Mouse (Mus musculus): Measurements from ENCODE around the gene Wdr17. TPM values are rescaled to one million over a fixed set of nuclear protein-coding genes. Genes with fewer than 3 reads are reported as not detected.
"Not testable (repeated sequence)": the region's sequence is repeated elsewhere in the genome, so short reads cannot be mapped to it uniquely, and the experiment has no call there.

Wdr17 gene
- polyA plus RNA-seq, 1 experiment from 2014 or later = 7.2 TPM

DNA sequence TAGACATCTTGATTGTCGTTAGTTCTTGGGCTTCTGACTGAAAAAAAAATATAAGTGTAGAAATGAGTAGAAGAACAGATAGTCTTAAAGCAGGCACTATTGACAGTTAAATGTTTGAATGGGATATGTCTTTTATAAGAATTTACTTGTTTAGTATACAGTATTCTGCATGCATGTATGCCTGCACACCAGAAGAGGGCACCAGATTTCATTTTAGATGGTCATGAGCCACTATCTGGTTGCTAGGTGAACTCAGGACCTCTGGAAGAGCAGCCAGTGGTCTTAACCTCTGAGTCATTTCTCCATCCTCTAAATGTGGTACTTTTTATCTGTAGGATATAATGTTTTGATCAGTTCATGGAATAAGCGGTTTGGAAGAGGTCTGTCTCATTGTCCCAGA is 227.3 kb downstream of the Wdr17 start:
- no peaks in the 10 kb centered on the region for H3K36me3 ChIP-seq (replicated peaks)
- H3K9me3 ChIP-seq = no peaks in the 10 kb centered on the region
- no peak overlapping the region for H3K4me2 ChIP-seq
- no peak overlapping the region for H3K9ac ChIP-seq
- WGBS = 92% methylated on average over 2 of the region's 2 CpGs
- no peaks in the 10 kb centered on the region for H3K27me3 ChIP-seq
- no peaks in the 10 kb centered on the region for H3K4me1 ChIP-seq
- no peak for ATAC-seq (ENCODE audit: low FRiP score)
- H3K27ac ChIP-seq = no peak overlapping the region
- no peak overlapping the region for H3K4me3 ChIP-seq (replicated peaks)

DNA sequence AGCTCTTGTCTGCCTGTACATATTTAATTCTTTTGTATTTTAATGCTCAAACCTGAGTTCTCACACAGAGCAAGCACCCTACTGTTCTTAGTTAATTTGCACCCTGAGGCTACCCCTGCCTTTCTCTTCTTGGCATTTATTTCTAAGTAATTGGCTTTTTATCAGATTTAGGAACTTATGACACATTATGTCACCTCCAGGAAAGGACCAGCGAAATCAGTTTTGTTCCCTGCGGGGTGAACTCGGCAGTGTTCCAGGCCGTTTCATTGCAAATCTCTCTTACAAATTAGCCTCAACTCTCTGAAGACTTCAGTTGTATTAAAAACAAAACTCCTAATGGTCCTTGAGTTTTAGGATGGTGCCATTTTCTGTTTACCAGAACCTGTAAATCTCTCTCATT is 248.3 kb downstream of the Wdr17 start:
- ATAC-seq (ENCODE audit: low FRiP score) = no peak
- H3K27me3 ChIP-seq = no peaks in the 10 kb centered on the region
- H3K9me3 ChIP-seq = no peaks in the 10 kb centered on the region
- no peaks in the 10 kb centered on the region for H3K36me3 ChIP-seq (replicated peaks)
- no peaks in the 10 kb centered on the region for H3K4me1 ChIP-seq
- 54% methylated on average over 4 of the region's 4 CpGs for WGBS
- no peak overlapping the region for H3K9ac ChIP-seq
- H3K27ac ChIP-seq = no peak overlapping the region
- no peak overlapping the region for H3K4me3 ChIP-seq (replicated peaks)
- H3K4me2 ChIP-seq = no peak overlapping the region

DNA sequence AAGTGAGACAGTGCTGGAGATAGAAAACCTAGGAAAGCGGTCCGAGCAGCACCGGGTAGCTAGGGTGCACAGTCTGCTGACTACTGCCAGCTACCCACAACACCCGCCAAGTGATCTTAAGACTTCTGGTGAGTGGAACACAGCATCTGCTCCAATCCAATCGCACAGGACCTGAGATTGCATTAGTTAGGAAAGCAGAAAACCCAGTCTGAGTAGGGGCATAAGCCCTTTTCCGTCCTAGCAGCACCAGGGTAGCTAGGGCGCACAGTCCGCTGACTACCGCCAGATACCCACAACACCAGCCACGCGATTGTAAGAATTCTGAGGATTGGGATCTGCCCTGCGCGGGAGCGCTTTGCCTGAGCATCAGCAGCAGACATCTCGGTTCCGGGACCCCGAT is 270.3 kb downstream of the Wdr17 start:
- not testable (repeated sequence) for H3K27ac ChIP-seq; H3K4me3 ChIP-seq (replicated peaks); H3K4me1 ChIP-seq; H3K9me3 ChIP-seq; H3K27me3 ChIP-seq; ATAC-seq (ENCODE audit: low FRiP score); H3K36me3 ChIP-seq (replicated peaks); H3K9ac ChIP-seq; H3K4me2 ChIP-seq
- 91% methylated on average over 17 of the region's 17 CpGs for WGBS

DNA sequence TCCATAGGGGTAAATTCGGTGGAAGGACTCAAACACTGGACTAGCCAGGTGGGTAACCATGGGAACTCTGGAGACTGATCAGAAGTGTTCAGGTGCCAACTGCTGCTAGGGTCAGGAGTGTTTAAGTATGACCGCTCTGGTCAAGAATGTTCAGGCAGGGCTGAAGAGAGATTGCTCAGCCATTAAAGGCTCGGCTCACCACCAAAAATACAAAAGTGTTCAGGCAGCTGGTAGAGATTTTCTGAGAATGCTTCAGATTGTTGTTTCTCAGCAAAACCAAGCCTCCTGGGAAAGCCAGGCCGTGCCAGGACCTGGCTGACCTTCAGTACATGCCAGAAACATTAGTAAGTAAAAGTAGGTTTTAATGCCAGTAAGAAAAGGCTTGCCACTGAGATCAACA is 276.7 kb downstream of the Wdr17 start:
- Histone ChIP-seq H3K27me3 (no peaks in the 10 kb centered on the region), H3K36me3 (replicated peaks) (no peaks in the 10 kb centered on the region), H3K4me1 (no peaks in the 10 kb centered on the region), H3K4me3 (replicated peaks) (no peak overlapping the region), H3K4me2 (no peak overlapping the region), H3K9me3 (no peaks in the 10 kb centered on the region), H3K27ac (no peak overlapping the region), H3K9ac (no peak overlapping the region)
- 86% methylated on average over 4 of the region's 4 CpGs for WGBS
- no peak for ATAC-seq (ENCODE audit: low FRiP score)

DNA sequence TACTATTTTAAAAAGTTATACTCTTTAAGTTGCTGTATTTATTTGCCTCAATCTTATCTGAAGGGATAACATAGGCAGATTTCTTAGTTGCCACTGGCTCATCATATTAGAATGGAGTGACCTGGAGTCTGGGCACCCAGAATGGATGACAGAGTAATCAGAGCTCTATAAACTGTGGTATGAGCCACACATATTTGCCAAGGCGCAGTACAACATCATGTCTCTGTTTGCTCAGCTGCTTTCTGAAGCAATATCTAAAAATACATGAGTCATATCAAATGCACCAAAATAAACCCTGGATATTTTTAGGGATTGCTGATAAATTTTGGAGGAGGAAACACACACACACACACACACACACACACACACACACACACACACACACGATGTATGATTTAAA is 277.6 kb downstream of the Wdr17 start:
- Histone ChIP-seq H3K27me3 (no peaks in the 10 kb centered on the region), H3K9me3 (no peaks in the 10 kb centered on the region), H3K4me2 (no peak overlapping the region), H3K9ac (no peak overlapping the region), H3K4me3 (replicated peaks) (no peak overlapping the region), H3K4me1 (no peaks in the 10 kb centered on the region), H3K36me3 (replicated peaks) (no peaks in the 10 kb centered on the region), H3K27ac (no peak overlapping the region)
- 95% methylated on average over 2 of the region's 2 CpGs for WGBS
- ATAC-seq (ENCODE audit: low FRiP score) = no peak

DNA sequence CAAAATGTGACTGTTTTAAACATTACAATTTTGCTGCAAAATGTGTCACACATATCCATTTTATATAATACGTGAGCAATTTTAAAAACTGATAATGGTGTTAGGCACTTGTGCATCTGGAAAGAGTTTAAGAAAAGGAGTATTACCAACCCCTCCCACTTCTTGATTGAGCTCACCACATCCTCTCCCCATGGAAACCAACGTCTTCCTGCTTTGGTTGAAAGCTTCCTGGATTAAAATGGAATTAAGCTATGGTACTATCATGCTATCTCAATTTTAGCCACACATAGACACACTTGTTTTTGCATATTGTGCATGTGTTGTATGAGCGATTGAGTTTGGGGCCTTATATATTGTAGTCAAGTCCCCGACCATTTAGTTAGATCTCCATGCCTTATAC is 283.5 kb downstream of the Wdr17 start:
- Histone ChIP-seq H3K4me1 (peaks cover 8% of the 10 kb centered on the region), H3K36me3 (replicated peaks) (no peaks in the 10 kb centered on the region), H3K4me2 (no peak overlapping the region), H3K9ac (no peak overlapping the region), H3K27ac (no peak overlapping the region), H3K9me3 (no peaks in the 10 kb centered on the region), H3K4me3 (replicated peaks) (no peak overlapping the region), H3K27me3 (no peaks in the 10 kb centered on the region)
- no peak for ATAC-seq (ENCODE audit: low FRiP score)
- 82% methylated on average over 4 of the region's 4 CpGs for WGBS

DNA sequence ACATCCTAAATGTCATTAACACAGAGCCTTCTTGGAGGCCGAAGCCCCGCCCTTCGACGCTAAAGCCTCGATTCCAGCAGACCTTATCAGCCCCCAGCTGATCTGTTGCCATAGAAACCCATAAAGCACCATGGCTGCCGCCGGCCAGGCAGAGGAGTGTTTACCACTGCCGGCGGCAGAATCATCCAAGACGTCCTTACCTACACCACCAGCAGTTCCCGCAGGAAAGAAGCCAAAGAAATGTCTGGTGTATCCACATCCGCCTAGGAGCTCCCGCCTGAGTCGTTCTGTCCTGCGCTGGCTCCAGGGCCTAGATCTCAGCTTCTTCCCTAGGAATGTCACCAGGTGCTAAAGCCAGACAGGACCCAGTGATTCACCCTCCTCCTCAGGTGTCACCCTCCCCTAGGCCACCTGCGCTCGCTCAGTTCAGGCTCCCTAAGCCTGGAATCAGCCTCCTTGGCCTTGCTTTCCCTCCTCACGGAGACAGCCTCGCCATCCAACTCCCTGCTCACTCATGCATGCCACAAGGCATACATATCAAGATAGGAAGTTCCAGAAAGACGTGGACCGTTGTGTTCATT is 286.2 kb downstream of the Wdr17 start, which contains the start of gene Spata4:
Gene Spata4 (plus strand): TSS at position 111 of the 581 bp plus-strand sequence.
- Histone ChIP-seq H3K27me3 (no peaks in the 10 kb centered on the region), H3K27ac (no peak within 1 kb of the TSS), H3K36me3 (replicated peaks) (no peaks in the 10 kb centered on the region), H3K4me3 (replicated peaks) (peak within 1 kb of the TSS; percentile 37), H3K9ac (peak within 1 kb of the TSS; percentile 45), H3K9me3 (no peaks in the 10 kb centered on the region), H3K4me1 (peaks cover 8% of the 10 kb centered on the region), H3K4me2 (peak within 1 kb of the TSS; percentile 66)
- WGBS = 5% methylated on average over 21 of the region's 21 CpGs
- ATAC-seq (ENCODE audit: low FRiP score) = peak; percentile 95

DNA sequence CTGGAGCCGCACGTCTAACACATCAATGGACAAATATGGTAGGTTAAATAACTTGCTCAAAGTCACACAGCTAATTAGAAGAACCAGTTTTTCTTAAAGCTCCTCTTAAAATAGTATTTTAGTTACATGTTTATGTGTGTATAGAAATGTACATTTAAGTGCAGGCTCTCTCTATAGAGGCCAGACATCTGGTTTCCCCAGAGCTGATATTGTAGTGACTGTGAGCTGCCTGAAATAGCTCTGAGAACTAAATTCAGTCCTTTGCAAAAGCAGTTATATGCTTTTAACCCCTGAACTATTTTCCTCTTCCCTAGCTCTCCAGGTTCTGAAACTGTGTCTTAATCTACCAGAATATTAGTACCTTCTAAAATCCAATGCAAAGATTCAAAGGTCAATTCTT is 289.6 kb downstream of the Wdr17 start:
- H3K4me2 ChIP-seq = no peak overlapping the region
- no peaks in the 10 kb centered on the region for H3K27me3 ChIP-seq
- peaks cover 14% of the 10 kb centered on the region for H3K4me1 ChIP-seq
- WGBS = 87% methylated on average over 2 of the region's 2 CpGs
- no peaks in the 10 kb centered on the region for H3K9me3 ChIP-seq
- no peak overlapping the region for H3K4me3 ChIP-seq (replicated peaks)
- H3K36me3 ChIP-seq (replicated peaks) = no peaks in the 10 kb centered on the region
- no peak for ATAC-seq (ENCODE audit: low FRiP score)
- H3K9ac ChIP-seq = no peak overlapping the region
- no peak overlapping the region for H3K27ac ChIP-seq

DNA sequence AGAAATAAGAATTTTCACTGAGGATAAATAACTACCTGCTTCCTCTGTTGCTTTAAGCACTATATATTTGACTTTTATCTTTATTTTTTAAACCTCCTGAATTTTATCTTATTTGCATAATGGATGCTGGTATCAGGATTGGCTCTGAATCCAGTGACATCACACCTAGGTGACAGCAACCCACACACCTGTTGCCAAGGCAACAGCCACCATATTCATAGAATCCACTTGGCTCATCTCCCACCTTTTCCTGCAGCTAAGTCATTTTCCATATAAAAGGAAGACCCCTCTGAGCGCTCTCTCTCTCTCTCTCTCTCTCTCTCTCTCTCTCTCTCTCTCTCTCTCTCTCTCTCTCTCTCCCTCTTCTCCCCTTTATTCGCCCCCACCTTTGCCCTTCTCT is 290.0 kb downstream of the Wdr17 start:
- no peak for ATAC-seq (ENCODE audit: low FRiP score)
- H3K9me3 ChIP-seq = no peaks in the 10 kb centered on the region
- H3K9ac ChIP-seq = no peak overlapping the region
- H3K27me3 ChIP-seq = no peaks in the 10 kb centered on the region
- 87% methylated on average over 2 of the region's 2 CpGs for WGBS
- H3K4me3 ChIP-seq (replicated peaks) = no peak overlapping the region
- no peaks in the 10 kb centered on the region for H3K36me3 ChIP-seq (replicated peaks)
- H3K4me1 ChIP-seq = peaks cover 14% of the 10 kb centered on the region
- no peak overlapping the region for H3K4me2 ChIP-seq
- no peak overlapping the region for H3K27ac ChIP-seq

DNA sequence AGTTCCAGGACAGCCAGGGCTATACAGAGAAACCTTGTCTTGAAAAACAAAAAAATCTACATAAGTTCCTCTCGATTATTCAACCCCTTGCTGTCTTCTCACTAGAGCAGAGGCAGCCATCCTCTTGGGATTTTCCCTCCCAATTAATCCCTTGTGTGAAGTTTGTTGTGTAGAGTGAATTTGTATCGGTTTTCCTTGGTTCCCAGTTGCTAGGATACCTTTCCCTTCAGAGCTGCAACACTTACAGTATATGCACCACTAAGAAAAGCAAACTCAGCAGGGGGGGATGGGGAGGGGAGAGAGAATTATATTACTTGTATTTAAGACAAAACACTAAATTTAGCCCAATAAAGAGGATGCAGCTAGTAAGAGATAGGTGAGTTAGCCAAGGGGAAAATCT is 290.9 kb downstream of the Wdr17 start:
- Histone ChIP-seq H3K27me3 (no peaks in the 10 kb centered on the region), H3K27ac (no peak overlapping the region), H3K4me2 (no peak overlapping the region), H3K36me3 (replicated peaks) (no peaks in the 10 kb centered on the region), H3K4me3 (replicated peaks) (no peak overlapping the region), H3K9me3 (no peaks in the 10 kb centered on the region), H3K9ac (no peak overlapping the region), H3K4me1 (peaks cover 14% of the 10 kb centered on the region)
- ATAC-seq (ENCODE audit: low FRiP score) = no peak
- WGBS = 63% methylated on average over 2 of the region's 2 CpGs

DNA sequence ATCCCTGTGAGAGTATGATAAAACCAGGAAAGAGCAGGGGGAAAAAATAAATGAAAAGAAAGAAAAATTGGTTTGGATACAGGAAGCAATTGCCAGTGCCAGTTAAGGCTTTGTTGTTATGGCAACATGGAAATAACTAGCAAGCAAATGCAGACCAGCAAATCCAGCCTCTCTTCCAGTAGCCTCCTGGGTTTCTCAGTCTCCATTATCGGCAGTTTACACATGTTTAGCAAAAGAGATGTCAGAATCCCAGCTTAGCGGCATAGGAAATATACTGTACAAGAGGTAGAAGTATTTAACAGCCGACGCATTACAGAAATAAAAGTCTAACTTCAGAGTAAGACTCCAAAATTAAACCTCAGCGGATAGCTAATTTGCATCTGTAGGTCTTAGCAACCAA is 292.4 kb downstream of the Wdr17 start:
- H3K36me3 ChIP-seq (replicated peaks) = no peaks in the 10 kb centered on the region
- H3K9ac ChIP-seq = no peak overlapping the region
- no peaks in the 10 kb centered on the region for H3K9me3 ChIP-seq
- H3K4me2 ChIP-seq = no peak overlapping the region
- H3K27me3 ChIP-seq = no peaks in the 10 kb centered on the region
- no peak for ATAC-seq (ENCODE audit: low FRiP score)
- no peak overlapping the region for H3K27ac ChIP-seq
- peaks cover 6% of the 10 kb centered on the region; the same call in 1 of the 2 replicates for H3K4me1 ChIP-seq
- 83% methylated on average over 5 of the region's 5 CpGs for WGBS
- H3K4me3 ChIP-seq (replicated peaks) = no peak overlapping the region

DNA sequence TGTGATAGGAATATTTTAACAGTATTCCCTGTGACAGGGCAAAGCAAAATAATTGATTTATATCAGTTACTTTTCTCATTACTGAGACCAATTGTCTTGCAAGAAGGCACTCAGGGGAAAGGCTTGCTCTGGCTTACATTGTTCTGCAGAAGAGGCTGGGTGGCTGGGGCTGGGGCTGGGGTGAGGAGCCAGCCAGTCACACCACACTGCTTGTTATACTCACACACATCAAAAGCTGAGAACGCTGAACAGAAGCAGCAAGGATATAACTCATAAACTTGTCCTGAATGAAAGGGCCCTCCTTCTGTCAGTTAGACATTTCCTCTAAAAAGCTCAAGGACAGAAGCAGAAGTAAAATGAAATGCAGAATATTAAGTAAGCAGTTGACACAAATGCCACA is 304.1 kb downstream of the Wdr17 start:
- WGBS = 75% methylated on average over 1 of the region's 1 CpGs

DNA sequence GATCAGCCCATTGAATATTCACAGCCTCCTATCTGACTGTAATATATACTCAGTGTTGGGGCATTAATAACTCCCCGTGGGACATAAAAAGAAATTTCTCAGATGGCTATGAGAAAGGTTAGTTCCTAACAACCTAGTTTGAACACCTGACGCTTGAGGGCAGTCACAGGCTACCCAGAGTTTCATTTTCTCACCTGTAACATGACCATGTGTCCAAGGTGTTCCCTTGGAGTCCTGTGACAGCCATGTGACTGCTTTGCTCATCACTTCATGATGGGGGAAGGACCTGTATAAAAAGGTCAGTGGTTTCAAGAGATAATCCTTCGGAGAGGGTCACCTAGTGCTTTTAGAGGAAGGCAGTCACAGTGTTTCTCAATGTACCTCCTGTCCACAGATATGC is 305.5 kb downstream of the Wdr17 start:
- no peak overlapping the region for H3K4me3 ChIP-seq (replicated peaks)
- no peaks in the 10 kb centered on the region for H3K36me3 ChIP-seq (replicated peaks)
- no peaks in the 10 kb centered on the region for H3K27me3 ChIP-seq
- no peak overlapping the region for H3K9ac ChIP-seq
- no peak for ATAC-seq (ENCODE audit: low FRiP score)
- H3K27ac ChIP-seq = no peak overlapping the region
- no peak overlapping the region for H3K4me2 ChIP-seq
- WGBS = 80% methylated on average over 3 of the region's 3 CpGs
- no peaks in the 10 kb centered on the region for H3K9me3 ChIP-seq
- H3K4me1 ChIP-seq = no peaks in the 10 kb centered on the region

More for the DNA sequence above, 304.1 kb downstream of the Wdr17 start:
- H3K9me3 ChIP-seq = no peaks in the 10 kb centered on the region
- H3K4me2 ChIP-seq = no peak overlapping the region
- no peak for ATAC-seq (ENCODE audit: low FRiP score)
- no peaks in the 10 kb centered on the region for H3K4me1 ChIP-seq
- no peaks in the 10 kb centered on the region for H3K36me3 ChIP-seq (replicated peaks)
- no peak overlapping the region for H3K4me3 ChIP-seq (replicated peaks)
- no peaks in the 10 kb centered on the region for H3K27me3 ChIP-seq
- H3K9ac ChIP-seq = no peak overlapping the region
- no peak overlapping the region for H3K27ac ChIP-seq
